Mouse (Mus musculus) kidney, postnatal 10 days (tissue): ENCODE measurements around the gene Reep3.

Source experiments
- DNase-seq: peaks from one replicate; pipeline ENCODE4 v3.0.0; 2021; ENCODE audit warnings: mixed read lengths

Gene Reep3

DNA sequence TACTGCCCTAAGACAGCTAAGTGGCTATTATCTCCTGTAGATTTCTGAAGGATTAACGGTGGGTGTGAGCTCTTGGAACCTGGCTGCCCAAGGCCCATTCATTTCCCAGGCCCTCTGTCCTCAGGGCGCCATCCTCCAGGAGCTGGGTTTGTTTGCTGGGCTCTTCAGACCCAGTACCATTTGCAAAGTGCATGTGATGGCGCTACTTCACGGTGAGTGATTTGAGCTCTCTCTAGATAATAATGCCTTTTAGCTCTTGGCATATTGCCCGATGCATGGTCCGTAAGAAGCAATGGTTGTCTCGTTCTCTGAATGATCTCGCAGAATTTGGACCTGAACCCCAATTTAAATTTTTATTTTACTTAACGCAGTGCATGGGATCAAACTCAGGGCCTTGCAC is 11.4 kb upstream of the Reep3 start:
- DNase-seq: no peak

GRCm38 (mm10) chr10:67107017-67107761 is 10.4 kb upstream of the Reep3 start:
- DNase-seq: no peak

DNA sequence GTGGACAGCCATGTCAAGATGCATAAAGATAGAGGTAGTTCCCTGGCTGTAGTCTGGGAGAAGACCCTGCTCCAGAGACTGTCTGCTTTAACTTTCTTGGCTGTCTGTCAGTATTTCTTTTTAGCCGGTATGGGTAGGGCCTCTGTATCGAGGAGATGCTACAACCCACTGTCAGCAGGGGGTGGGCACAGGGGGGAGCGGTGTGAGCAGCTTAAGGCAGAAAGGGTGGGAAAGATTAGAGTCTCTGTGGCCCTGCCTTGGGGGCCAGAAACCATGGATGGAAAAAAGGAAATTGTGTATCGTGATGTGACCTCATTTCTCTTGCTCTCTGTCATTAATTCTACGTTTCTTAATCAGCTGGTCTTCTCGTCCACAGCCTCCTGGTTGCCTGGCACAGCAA is 9.7 kb upstream of the Reep3 start:
- DNase-seq: no peak

DNA sequence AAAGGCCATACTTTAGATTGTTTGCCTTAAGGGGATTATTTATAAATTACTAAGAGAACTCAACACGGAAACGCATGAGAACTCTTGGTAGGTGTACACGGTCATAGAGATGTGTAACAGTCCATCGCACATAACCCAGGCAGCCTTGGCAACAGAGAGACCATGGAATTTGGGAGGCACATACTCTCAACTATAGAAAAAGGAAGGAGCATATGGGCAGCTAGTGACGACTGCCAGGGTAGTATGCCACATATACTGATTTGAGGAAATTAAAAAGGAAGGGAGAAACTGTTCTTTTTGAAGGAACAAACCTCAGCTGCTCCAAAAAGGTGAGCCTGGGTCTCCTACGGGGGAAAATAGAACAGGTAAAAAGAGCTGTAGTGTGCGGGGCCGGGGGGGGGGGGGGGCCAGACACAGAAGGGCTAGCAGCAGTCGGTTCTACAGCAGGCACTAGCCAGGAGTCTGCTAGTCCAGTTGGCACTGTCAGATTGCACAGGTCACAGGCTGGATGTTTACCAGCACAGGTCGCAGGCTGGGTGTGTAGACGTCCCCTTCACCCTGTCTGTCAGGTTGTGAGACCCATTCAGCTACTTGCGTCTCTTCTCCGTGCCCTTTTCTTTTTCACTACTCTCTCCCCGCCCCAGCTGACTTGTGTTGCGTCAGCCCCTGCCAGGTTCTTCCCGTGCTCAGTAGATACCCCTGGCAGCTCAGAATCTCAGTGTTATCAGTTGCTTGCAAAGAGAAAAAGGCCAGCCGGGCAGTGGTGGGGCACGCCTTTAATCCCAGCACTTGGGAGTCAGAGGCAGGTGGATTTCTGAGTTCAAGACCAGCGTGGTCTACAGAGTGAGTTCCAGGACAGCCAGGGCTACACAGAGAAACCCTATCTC is 8.8 kb upstream of the Reep3 start:
- DNase-seq: no peak

- DNase-seq: no peak
These were observed 7.8 kb upstream of the Reep3 start for GRCm38 (mm10) chr10:67104543-67104942.

DNA sequence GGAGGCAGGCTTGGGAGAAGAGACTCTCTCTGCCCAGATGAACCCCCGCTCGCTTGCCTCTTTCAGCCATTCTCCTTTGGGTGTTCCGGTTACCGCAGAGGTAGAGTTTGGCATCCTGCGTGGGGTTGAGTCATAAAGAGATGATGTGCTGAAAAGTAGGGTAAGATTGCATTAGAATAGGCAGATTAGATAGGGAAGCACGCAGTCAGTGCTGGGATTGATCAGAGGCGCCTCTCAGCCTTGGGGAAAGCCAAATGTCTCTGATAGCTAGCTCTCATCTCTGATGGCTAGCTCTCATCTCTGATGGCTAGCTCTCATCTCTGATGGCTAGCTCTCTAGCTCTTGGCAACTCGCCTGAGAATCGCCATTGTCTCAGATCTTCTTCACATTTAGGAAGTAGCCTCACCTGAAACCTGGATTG is 4.1 kb upstream of the Reep3 start:
- DNase-seq: no peak

GRCm38 (mm10) chr10:67100011-67100661 is 3.4 kb upstream of the Reep3 start:
- DNase-seq: peak; percentile 50

GRCm38 (mm10) chr10:67099183-67099929 is 2.6 kb upstream of the Reep3 start:
- no peak for DNase-seq

DNA sequence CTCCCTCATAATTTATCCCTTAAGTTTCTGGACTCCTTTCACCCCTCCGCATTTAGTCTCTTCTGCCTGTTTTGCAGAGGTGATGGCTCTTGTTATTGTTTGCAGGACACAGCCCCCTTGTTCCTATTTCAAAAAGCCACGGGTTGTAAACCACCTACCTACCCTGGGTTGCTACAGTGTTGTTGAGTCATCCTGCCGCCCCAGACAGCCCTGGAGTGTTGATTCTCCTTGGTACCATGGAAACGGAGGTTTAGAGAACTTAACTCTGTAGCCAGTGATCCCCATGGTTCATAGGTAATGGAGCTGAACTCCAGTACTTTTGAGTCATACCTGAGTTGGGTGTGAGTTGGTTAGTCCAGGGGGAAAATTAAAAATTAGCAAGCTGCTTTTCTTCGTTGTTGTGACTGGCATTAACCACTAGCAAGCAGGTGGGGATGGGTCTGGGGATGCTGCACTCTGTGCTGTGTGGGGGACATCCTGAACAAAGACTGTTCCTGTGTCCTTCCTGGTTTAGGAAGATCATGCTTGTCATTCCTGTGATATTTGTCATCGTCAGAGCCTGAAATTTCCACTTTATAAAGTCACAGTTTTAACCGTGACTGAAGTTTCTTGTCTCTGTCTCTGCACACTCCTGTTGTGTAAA is 1.8 kb upstream of the Reep3 start:
- no peak for DNase-seq

DNA sequence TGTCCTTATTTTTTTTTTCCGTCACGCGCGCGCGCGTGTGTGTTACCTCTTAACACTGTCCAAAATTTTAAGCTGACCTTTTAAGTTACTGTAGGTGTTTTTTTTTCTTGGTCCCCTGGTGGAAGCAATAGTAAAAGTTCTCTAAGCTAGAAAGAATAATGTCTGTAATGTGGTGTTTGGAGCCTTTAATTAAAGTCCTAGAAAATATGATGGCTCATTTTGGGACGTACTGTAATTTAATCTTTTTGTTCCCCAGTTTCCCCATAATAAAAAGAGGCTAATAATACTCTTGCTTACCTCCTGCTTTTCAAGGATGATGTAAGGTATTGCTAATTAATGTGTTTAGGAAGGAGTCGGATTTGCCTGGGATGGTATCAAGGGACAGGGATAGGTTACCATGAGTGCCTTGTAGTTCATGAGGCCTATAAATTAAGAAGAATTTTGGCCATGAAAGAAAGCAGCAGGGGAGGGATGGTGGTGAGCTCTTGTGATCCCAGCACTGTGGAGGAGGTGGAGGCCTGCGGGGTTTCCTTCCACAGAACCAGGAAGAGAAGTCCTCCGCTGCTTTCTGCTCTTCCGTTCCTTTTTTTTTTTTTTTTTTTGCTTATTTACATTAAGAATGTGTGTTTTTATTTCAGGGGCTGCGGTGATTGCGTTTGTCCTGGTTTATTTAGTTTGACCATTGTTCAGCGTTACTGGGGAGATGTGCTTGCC is 849 bp upstream of the Reep3 start:
- peak; percentile 44 for DNase-seq

GRCm38 (mm10) chr10:67095798-67096620 is 736 bp downstream of the Reep3 start, which contains the start of gene Jmjd1c:
Jmjd1c (plus strand) TSS chr10:67096125.
- DNase-seq: peak; percentile 83

GRCm38 (mm10) chr10:67094922-67095321 is 1.8 kb downstream of the Reep3 start:
- no peak for DNase-seq

GRCm38 (mm10) chr10:67090611-67091010 is 6.1 kb downstream of the Reep3 start:
- no peak for DNase-seq

- DNase-seq: no peak
These were observed 9.1 kb downstream of the Reep3 start for GRCm38 (mm10) chr10:67087447-67088226.

DNA sequence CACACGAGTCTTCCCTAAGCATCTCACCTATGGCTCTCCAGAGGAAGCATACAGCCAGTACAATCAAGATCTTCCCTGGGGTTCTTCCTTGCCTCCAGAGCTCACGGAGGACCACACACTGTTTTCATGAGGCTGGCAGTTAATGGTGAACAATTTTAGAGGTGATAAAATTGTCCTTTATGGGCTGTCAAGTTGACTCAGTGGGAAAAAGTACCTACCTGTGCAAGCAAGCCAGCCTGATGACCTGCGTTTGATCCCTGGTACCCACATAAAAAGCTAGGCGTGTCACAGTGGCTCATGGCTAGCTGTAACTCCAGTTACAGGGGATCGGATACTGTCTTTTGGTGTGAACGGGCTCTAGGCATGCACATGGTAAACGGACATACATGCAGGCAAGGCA is 10.8 kb downstream of the Reep3 start:
- DNase-seq: no peak

DNA sequence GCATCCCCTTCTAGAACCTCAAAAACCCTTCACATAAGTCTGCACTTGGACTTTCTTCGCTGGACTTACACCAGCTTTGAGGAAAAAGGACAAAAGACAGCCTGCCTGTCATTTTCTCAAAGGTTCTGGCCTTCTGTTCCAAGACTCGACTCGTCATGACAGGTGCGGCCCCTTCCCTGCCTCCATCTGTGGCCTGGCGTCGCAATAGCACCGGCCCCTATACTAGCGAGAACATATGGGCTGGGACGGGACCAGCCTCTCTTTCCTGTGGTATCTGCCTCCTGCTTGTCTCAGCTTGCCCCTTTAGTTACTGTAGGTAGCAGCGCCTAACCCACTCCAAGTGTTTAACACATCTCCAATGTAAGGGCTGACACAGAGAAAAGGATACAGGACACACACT is 11.6 kb downstream of the Reep3 start:
- DNase-seq: no peak

- DNase-seq: no peak
These were observed 13.1 kb downstream of the Reep3 start for GRCm38 (mm10) chr10:67083446-67084166.

DNA sequence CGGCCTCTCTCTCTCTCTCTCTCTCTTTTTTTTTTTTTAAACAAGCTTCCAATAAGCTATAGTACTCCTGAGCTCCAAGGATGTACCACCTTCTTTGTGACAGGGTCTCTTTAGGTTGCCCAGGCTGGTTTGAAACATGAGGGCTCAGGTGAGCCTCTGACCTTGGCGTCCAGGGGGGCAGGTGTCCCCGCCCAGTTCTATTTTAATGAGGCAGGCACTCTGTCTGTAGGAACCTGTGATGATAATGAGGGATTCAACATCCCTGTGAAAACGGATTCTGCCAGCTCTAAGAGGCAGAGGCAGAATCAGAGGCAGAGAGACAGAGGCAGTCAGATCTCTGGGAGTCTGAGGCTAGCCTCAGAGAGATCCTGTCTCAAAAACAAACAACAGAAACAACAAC is 14.2 kb downstream of the Reep3 start:
- DNase-seq: no peak
